Mouse (Mus musculus): Measurements from ENCODE around the gene Zfp12. TPM values are rescaled to one million over a fixed set of nuclear protein-coding genes. Genes with fewer than 3 reads are reported as not detected.

Zfp12 gene
- polyA plus RNA-seq, 1 experiment from 2014 or later: 25.9 TPM

DNA sequence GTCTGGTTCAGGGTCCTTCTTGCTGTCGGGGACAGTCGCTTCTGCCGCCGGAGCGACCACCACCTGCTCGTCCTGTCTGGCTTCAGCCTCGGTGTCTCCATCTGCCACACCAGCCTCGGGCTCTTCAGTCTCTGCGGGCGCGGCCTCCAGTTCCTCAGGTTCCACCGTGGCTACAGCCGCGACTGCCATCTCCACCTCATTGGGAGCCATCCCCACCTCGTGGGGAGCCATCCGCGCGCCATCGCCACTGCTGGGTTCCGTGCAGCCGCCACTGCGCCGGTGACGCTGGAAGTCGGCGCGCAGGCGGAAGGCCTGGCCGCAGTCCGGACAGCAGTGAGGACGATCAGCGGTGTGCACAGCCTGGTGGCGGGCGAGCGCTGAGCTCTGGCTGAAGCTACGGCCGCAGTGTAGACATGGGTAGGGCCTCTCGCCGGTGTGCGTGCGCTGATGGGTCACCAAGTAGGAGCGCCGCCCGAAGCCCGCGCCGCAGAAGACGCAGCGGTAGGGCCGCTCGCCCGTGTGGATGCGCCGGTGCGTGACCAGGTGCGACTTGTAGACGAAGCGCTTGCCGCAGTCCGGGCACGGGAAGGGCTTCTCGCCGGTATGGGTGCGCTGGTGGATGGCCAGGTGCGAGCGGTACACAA lies 19.6 kb downstream of the Zfp12 start:
- Histone ChIP-seq H3K9me3 (ENCODE audit: control insufficient read depth, low read length) (no peaks in the 10 kb centered on the region), H3K4me1 (ENCODE audit: control insufficient read depth, insufficient read depth, low read length) (peaks cover 14% of the 10 kb centered on the region), H3K36me3 (ENCODE audit: control insufficient read depth, insufficient read depth, low read length) (peaks cover 10% of the 10 kb centered on the region; the same call in 1 of the 2 replicates), H3K27ac (ENCODE audit: low read depth, low read length) (no peak overlapping the region), H3K27me3 (ENCODE audit: control insufficient read depth, insufficient read depth, low read length) (peaks cover 65% of the 10 kb centered on the region), H3K9ac (ENCODE audit: low read length) (no peak overlapping the region), H3K4me2 (no peak overlapping the region), H3K4me3 (ENCODE audit: low read depth, low read length) (peak overlapping the region; percentile 35; the same call in 1 of the 2 replicates)
- ATAC-seq (ENCODE audit: low FRiP score) (0 out of 2 replicates have a peak, but pooled peaks have one; percentile 22), DNase-seq (ENCODE audit: low spot score, missing footprints) (no peak)
- 4% methylated on average over 66 of the region's 66 CpGs for WGBS

DNA sequence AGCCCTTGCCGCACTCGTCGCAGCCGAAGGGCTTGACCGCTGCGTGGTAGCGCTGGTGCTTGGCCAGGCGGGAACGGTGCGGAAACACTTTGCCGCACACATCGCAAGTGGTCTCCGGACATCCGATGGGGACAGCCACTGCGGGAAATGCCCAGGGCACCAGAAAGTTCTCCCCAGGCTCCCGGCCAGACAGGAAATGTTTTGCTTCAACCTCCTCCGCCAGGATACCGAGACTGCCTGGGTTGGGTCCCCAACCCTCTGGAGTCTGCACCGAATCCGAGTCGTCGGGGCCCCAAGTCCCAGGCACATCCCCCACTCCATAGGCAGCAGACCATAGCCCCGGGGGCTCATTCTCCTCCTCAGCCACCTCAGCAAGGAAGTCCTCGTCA lies 20.2 kb downstream of the Zfp12 start:
- no peak overlapping the region for H3K9ac ChIP-seq (ENCODE audit: low read length)

DNA sequence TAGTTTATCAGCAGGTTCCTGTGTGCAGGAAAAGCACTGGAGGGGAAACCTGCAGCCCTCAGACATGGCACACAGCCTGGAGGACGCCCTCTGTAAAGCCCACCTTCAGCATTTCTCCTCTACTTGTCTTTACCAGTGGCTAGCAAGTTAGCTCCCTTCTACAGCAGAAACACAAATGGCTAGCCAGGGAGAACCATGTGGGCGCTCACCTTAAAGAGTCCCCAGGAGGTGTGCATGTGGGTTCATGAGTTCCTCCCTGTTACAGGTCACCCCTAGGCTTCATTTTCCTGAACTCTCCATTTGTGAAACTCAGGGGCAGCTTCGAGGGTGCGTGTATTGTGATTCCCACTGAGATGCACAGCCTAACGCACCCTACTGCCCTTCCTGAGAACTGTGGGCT lies 20.8 kb downstream of the Zfp12 start:
- H3K27ac ChIP-seq (ENCODE audit: low read depth, low read length): no peak overlapping the region
- H3K9me3 ChIP-seq (ENCODE audit: control insufficient read depth, low read length): no peaks in the 10 kb centered on the region
- no peak for ATAC-seq (ENCODE audit: low FRiP score)
- 78% methylated on average over 5 of the region's 5 CpGs for WGBS
- peaks cover 16% of the 10 kb centered on the region for H3K36me3 ChIP-seq (ENCODE audit: control insufficient read depth, insufficient read depth, low read length)
- peak; percentile 87 for DNase-seq (ENCODE audit: low spot score, missing footprints)
- H3K9ac ChIP-seq (ENCODE audit: low read length): no peak overlapping the region
- peaks cover 14% of the 10 kb centered on the region for H3K4me1 ChIP-seq (ENCODE audit: control insufficient read depth, insufficient read depth, low read length)
- H3K4me2 ChIP-seq: no peak overlapping the region
- H3K27me3 ChIP-seq (ENCODE audit: control insufficient read depth, insufficient read depth, low read length): peaks cover 65% of the 10 kb centered on the region
- no peak overlapping the region for H3K4me3 ChIP-seq (ENCODE audit: low read depth, low read length)

More for the DNA sequence above, 20.2 kb downstream of the Zfp12 start:
- WGBS: 11% methylated on average over 24 of the region's 24 CpGs
- Histone ChIP-seq H3K27ac (ENCODE audit: low read depth, low read length) (no peak overlapping the region), H3K27me3 (ENCODE audit: control insufficient read depth, insufficient read depth, low read length) (peaks cover 65% of the 10 kb centered on the region), H3K9me3 (ENCODE audit: control insufficient read depth, low read length) (no peaks in the 10 kb centered on the region), H3K4me3 (ENCODE audit: low read depth, low read length) (no peak overlapping the region), H3K36me3 (ENCODE audit: control insufficient read depth, insufficient read depth, low read length) (peaks cover 10% of the 10 kb centered on the region; the same call in 1 of the 2 replicates), H3K4me1 (ENCODE audit: control insufficient read depth, insufficient read depth, low read length) (peaks cover 14% of the 10 kb centered on the region), H3K4me2 (no peak overlapping the region)
- ATAC-seq (ENCODE audit: low FRiP score) (no peak), DNase-seq (ENCODE audit: low spot score, missing footprints) (peak; percentile 90)

DNA sequence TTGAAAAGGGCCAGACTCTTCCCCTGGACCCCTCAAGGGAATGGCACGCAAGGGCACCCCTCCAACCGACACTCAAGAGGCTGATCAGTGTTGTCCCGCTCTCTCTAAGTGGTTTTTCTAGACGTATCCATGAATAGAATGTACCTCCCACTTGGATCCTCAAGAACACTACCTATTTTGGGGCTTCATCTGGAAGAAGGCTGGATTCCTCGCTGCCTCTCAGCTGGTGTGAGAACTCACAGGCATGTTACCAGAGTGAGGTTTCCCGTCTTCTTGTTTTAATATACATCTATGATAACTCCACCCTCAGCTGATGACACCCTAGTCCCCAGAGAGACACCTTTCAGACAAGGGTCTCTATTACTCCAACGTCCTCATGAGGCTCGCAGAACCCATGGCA lies 26.7 kb downstream of the Zfp12 start:
- H3K36me3 ChIP-seq (ENCODE audit: control insufficient read depth, insufficient read depth, low read length): peaks cover 22% of the 10 kb centered on the region

DNA sequence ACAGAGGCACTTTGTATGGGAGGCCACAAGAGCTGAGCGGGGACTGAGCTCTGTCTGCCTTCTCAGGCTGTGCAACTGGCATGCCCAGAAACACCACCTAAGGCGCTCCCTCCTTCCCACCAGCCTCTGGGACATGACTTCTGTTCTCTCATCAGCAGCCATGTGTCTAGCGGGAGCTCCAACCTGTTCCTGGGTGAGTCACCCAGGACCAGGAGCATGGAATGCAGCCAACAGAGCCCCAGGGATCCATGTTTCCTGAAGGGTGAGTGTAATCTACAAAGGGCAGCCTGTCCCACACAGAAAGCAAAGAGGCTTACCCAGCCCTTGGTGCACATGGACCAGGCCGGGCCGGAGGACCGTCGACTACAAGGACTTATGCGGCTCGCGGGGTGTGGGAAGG lies 29.7 kb downstream of the Zfp12 start:
- ATAC-seq (ENCODE audit: low FRiP score): no peak
- peaks cover 17% of the 10 kb centered on the region for H3K36me3 ChIP-seq (ENCODE audit: control insufficient read depth, insufficient read depth, low read length)

More for the DNA sequence above, 26.7 kb downstream of the Zfp12 start:
- H3K9ac ChIP-seq (ENCODE audit: low read length): no peak overlapping the region
- no peaks in the 10 kb centered on the region for H3K4me1 ChIP-seq (ENCODE audit: control insufficient read depth, insufficient read depth, low read length)
- H3K27ac ChIP-seq (ENCODE audit: low read depth, low read length): no peak overlapping the region
- H3K27me3 ChIP-seq (ENCODE audit: control insufficient read depth, insufficient read depth, low read length): peaks cover 13% of the 10 kb centered on the region
- ATAC-seq (ENCODE audit: low FRiP score) (no peak), DNase-seq (ENCODE audit: low spot score, missing footprints) (no peak)
- WGBS: 94% methylated on average over 8 of the region's 8 CpGs
- H3K9me3 ChIP-seq (ENCODE audit: control insufficient read depth, low read length): no peaks in the 10 kb centered on the region
- no peak overlapping the region for H3K4me3 ChIP-seq (ENCODE audit: low read depth, low read length)
- H3K4me2 ChIP-seq: no peak overlapping the region

DNA sequence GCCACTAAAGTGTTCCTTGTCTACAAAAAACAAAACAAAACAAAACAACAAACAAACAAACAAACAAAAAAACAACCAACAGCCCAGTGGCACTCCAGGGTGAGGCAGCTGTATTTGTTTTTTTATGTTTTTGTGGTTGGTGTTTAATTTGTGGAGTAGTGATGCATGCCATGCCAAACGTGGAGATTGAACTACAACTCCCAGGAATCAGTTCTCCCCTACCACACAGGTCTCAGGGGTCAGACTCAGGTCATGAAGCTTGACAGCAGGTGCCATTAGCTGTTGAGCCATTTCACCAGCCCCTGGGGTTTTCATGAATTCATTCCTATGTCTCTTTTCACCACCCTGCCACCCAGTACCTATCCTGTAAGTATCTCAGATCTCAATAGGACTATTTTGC lies 30.4 kb downstream of the Zfp12 start:
- Histone ChIP-seq H3K27ac (ENCODE audit: low read depth, low read length) (no peak overlapping the region), H3K4me1 (ENCODE audit: control insufficient read depth, insufficient read depth, low read length) (peaks cover 10% of the 10 kb centered on the region), H3K36me3 (ENCODE audit: control insufficient read depth, insufficient read depth, low read length) (peaks cover 15% of the 10 kb centered on the region), H3K4me3 (ENCODE audit: low read depth, low read length) (no peak overlapping the region), H3K9ac (ENCODE audit: low read length) (no peak overlapping the region), H3K27me3 (ENCODE audit: control insufficient read depth, insufficient read depth, low read length) (no peaks in the 10 kb centered on the region), H3K9me3 (ENCODE audit: control insufficient read depth, low read length) (no peaks in the 10 kb centered on the region), H3K4me2 (no peak overlapping the region)
- WGBS: 74% methylated on average over 1 of the region's 1 CpGs
- ATAC-seq (ENCODE audit: low FRiP score): no peak
- DNase-seq (ENCODE audit: low spot score, missing footprints): no peak

More for the DNA sequence above, 29.7 kb downstream of the Zfp12 start:
- Histone ChIP-seq H3K27me3 (ENCODE audit: control insufficient read depth, insufficient read depth, low read length) (no peaks in the 10 kb centered on the region), H3K4me1 (ENCODE audit: control insufficient read depth, insufficient read depth, low read length) (peaks cover 7% of the 10 kb centered on the region), H3K9ac (ENCODE audit: low read length) (no peak overlapping the region), H3K9me3 (ENCODE audit: control insufficient read depth, low read length) (no peaks in the 10 kb centered on the region), H3K4me3 (ENCODE audit: low read depth, low read length) (no peak overlapping the region), H3K27ac (ENCODE audit: low read depth, low read length) (no peak overlapping the region), H3K4me2 (no peak overlapping the region)
- 93% methylated on average over 10 of the region's 10 CpGs for WGBS
- no peak for DNase-seq (ENCODE audit: low spot score, missing footprints)

DNA sequence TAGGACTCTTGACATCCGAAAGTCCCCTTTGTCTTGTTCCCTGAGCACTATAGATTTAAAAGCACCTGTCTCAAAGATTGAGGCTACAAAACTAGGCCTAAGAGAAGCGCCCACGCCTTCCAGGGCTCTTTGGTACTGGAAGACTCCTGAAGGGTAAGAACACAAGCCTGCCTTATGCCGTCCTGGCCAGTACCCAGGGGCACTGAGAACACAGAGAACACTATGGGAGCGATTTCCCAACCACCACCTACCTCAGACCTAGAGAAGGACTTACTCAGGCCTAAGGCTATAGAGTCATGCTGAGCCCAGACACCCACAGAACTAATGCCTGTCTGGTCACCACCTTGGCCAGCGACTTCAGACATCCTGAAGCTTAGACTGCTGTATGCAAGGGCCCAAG lies 31.8 kb downstream of the Zfp12 start:
- WGBS: 89% methylated on average over 6 of the region's 6 CpGs
- no peak for ATAC-seq (ENCODE audit: low FRiP score)

DNA sequence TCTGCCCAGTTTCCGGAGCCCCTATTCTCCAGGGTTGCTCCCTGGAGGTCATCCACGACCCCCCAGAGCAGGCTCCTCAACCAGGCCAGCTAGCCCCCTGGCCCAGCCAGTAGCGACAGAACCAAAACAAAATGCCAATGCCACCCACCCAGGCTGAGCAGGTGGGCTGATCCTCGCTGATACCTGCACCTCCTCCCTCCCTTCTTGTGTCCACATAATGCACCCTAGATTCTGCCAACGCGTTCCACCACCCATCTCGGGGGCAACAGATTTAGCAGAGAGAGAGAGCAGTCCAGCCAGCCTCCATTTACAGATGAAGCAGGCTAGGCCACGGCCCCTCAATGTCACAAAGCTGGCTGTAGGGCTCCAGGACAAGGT lies 34.0 kb downstream of the Zfp12 start:
- no peaks in the 10 kb centered on the region for H3K27me3 ChIP-seq (ENCODE audit: control insufficient read depth, insufficient read depth, low read length)
- H3K9me3 ChIP-seq (ENCODE audit: control insufficient read depth, low read length): no peaks in the 10 kb centered on the region
- H3K36me3 ChIP-seq (ENCODE audit: control insufficient read depth, insufficient read depth, low read length): no peaks in the 10 kb centered on the region; the same call in none of the 2 replicates
- peak overlapping the region; percentile 99 for H3K4me3 ChIP-seq (ENCODE audit: low read depth, low read length)
- H3K4me2 ChIP-seq: peak overlapping the region; percentile 95
- peak overlapping the region; percentile 97 for H3K9ac ChIP-seq (ENCODE audit: low read length)
- ATAC-seq (ENCODE audit: low FRiP score): peak; percentile 22; the same call in 1 of the 2 replicates
- DNase-seq (ENCODE audit: low spot score, missing footprints): no peak
- H3K4me1 ChIP-seq (ENCODE audit: control insufficient read depth, insufficient read depth, low read length): peaks cover 16% of the 10 kb centered on the region
- peak overlapping the region; percentile 9; the same call in 1 of the 2 replicates for H3K27ac ChIP-seq (ENCODE audit: low read depth, low read length)
- 28% methylated on average over 8 of the region's 8 CpGs for WGBS

More for the DNA sequence above, 31.8 kb downstream of the Zfp12 start:
- H3K9ac ChIP-seq (ENCODE audit: low read length): no peak overlapping the region
- DNase-seq (ENCODE audit: low spot score, missing footprints): no peak
- no peaks in the 10 kb centered on the region for H3K27me3 ChIP-seq (ENCODE audit: control insufficient read depth, insufficient read depth, low read length)
- H3K4me3 ChIP-seq (ENCODE audit: low read depth, low read length): no peak overlapping the region
- peaks cover 16% of the 10 kb centered on the region for H3K4me1 ChIP-seq (ENCODE audit: control insufficient read depth, insufficient read depth, low read length)
- no peak overlapping the region for H3K27ac ChIP-seq (ENCODE audit: low read depth, low read length)
- H3K4me2 ChIP-seq: no peak overlapping the region
- no peaks in the 10 kb centered on the region for H3K9me3 ChIP-seq (ENCODE audit: control insufficient read depth, low read length)
- H3K36me3 ChIP-seq (ENCODE audit: control insufficient read depth, insufficient read depth, low read length): peaks cover 7% of the 10 kb centered on the region

DNA sequence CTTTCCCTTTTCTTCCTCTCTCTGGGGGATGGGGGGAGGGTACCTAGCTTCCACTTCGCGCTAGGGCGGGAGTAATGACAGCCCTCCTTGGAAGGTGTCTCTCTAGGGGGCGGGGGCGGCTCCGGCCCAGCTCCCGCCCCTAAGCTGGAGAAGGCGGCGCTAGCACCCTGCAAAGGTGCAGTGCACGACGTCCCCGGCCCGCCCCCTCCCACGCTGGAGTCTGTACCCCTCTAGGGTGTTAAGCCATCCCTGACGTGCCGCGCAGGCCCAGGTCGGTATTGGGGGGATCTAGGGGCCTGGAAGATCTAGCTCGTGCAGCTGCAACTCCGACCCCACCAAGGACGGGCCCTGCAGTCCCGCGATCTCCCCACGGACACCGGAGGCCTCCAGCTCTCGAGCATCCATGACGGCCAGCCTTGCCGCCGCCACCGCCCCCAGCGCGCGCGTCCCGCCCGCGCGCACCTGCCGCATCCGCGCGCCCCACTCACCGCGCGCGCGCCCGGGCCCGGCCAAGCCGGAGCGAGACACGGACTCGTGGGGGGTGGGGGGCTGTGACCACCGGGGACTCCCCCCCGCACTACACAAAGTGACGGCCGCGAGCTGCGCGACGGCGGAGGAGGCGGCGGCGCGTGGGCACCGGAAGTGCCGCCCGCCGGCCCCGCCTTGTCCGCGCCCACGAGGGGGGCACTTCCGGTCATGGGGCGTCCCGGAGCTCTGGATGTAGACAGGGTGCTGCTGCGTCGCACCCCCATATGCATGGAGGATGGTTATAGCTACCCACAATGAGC lies 34.6 kb downstream of the Zfp12 start, which contains the start of gene Zfp316:
Gene Zfp316, minus strand, starts transcription at position 660 of the 788 bp plus-strand sequence.
- WGBS: under 1% methylated on average over 74 of the region's 79 CpGs

More for the DNA sequence above, 34.6 kb downstream of the Zfp12 start, which contains the start of gene Zfp316:
- peak within 1 kb of the TSS; percentile 59; the same call in 1 of the 2 replicates for H3K27ac ChIP-seq (ENCODE audit: low read depth, low read length)
- DNase-seq (ENCODE audit: low spot score, missing footprints): peak; percentile 95
- no peaks in the 10 kb centered on the region for H3K36me3 ChIP-seq (ENCODE audit: control insufficient read depth, insufficient read depth, low read length)
- H3K4me1 ChIP-seq (ENCODE audit: control insufficient read depth, insufficient read depth, low read length): peaks cover 16% of the 10 kb centered on the region
- no peaks in the 10 kb centered on the region for H3K9me3 ChIP-seq (ENCODE audit: control insufficient read depth, low read length)
- peak; percentile 86 for ATAC-seq (ENCODE audit: low FRiP score)
- peak within 1 kb of the TSS; percentile 97 for H3K9ac ChIP-seq (ENCODE audit: low read length)
- H3K27me3 ChIP-seq (ENCODE audit: control insufficient read depth, insufficient read depth, low read length): no peaks in the 10 kb centered on the region
- H3K4me2 ChIP-seq: peak within 1 kb of the TSS; percentile 95
- H3K4me3 ChIP-seq (ENCODE audit: low read depth, low read length): peak within 1 kb of the TSS; percentile 99

Data from midbrain, embryonic 11.5 days (tissue).